Mouse (Mus musculus): Measurements from ENCODE around the gene Ghr.

Gene Ghr

DNA sequence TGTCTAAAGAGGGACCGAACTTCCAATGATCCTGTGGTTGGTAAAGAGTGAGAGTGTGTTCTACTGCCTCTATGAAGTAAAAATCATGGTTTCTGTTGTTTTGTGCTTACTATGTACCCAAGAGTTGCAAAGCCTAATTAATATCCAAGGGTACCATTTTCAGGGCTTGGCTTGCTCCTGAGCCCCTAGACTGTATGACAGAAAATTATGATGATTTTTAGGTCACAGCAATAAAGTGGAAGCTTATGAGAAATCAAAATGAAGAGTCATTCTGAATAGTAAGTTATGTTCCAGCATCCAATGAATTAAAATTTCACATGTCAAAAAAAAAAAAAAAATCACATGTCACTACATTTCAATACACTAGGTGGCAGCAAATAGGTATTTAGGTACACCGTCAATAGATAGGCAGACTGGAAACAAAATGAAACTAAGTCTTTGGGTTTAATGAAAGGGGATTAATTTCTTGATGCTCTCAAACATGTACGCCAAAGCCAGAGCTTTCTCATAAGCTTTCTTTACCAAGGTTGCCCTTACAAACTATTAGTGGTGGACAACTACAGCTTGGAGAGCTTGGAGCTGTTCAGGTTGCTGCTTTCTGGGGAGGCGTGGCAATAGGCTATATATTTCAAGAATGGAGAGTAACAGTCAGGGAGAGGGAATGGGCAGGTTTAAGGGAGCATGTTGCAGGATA lies 227.1 kb downstream of the Ghr start:
- no peak for DNase-seq

DNA sequence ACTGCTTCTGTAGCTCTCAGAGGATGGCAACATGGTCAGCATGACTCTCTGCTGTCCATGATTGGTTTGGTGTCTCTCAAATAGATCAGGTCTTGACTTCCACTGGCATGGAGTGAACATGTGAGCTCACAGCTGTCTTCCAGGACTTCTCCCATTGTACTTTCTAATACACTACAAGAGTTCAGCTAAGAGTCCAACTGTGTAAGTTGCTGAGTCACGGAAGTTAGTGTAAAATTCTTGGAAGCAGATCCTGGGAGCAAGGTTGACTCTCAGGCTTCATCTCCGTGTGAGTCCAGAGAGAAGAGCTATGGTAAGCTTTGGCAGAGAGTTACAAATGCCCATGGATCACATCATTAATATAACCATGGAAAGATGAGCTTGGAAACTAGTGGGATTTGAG lies 229.6 kb downstream of the Ghr start:
- DNase-seq = no peak

DNA sequence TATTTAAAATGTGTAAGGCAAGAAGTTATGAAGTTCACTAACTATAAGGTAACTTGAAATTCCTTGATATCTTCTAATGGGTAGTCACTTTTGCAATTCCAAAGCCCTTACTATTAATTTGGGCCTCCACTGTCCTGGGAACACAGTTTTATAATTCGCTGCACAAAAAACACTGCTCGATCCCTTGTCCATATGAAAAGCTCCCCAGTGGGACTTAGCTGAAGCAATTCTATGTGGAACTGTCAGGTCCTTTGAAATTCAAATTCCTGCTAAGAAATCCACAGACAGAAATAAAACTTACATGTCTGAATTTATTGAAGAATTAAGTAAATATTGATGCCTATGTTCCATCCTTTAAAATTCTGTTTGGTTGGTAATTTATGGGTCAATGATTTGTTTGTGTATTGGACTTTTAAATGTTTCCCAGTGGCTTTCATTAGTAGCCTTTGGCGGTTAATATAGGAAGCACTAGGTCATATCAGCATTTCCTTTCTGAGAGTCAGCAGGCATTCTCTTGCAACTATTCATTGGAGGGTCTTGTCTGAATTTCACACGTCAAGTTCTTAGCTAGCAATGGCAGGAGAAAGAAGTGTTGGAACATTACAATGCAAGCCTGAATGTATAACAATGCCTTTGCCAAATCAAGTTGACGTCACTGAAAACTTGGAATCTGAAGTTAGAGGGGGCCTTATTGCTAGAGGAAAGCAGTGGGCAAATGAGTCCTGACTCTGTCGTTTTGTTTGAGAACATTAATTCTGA lies 233.8 kb downstream of the Ghr start:
- DNase-seq = no peak

DNA sequence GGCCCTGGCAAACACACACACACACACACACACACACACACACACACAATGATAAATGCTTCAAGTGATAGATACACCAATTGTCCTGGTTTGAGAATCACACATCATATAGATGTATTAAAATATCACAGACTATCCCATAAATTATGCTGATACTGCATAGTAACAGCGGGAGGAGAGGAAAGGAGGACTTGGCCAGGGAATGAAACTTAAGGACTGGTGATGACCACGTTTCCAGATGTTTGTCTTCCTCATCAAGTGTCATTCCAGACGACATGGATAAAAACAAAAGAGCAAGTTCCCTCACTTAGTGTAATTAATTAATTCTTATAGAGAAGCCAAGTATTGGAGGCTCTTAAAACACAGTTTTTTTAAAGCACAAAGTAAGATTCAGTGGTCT lies 236.6 kb downstream of the Ghr start:
- no peak for DNase-seq

DNA sequence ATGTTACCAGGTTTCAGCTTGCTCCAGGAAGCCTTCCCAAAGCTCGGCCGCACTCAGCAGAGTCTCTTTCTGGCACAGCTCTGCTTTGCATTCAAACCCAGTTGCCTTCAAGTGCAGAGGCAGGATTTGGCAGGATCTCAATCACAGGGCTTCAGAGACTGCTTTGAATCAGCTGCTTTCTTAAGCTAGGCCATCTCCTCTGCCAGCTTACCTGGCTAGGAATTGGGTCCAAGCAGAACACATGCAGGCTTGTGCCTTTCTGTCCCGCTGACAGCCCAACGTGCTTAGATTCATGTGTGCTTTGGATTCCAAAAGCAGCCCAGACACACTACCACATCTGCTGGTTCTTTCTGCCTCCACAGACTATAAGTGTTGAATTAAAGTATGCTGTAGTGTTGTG lies 238.7 kb downstream of the Ghr start:
- DNase-seq = no peak

DNA sequence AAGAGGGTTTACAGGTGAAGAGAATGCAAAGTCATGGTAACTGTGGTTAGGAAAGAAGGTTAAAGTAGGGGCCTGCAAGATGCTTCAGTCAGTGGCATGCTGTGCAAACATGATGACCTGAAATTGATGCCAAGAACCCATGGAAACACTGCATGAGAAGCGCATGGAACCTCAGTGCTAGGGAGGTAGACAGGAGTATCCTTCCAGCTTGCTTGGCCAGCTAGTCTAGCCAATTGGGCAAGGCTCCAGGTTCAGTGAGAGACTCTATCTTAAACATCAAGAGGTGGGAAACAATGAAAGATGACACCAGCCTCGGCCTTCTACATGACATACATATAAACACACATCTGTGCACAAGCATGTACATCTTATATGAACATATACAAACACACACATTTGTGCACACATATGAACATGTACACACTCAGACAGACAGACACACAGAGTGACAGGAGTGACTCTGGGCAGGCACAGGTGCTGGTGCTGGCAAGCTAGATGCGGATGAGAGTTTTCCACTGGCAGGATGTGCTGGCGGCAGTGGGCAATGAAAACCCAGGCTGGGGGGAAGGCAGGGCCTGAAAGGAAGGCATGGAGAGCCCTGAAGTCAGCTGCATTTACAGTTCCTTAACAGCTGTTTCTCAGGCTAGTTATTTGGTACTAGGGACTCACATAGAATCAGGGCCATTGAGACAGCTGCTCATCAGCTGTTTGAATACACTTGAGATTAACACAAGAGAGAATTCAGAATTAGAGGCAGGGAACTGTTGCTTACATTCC lies 241.3 kb downstream of the Ghr start:
- DNase-seq = no peak

DNA sequence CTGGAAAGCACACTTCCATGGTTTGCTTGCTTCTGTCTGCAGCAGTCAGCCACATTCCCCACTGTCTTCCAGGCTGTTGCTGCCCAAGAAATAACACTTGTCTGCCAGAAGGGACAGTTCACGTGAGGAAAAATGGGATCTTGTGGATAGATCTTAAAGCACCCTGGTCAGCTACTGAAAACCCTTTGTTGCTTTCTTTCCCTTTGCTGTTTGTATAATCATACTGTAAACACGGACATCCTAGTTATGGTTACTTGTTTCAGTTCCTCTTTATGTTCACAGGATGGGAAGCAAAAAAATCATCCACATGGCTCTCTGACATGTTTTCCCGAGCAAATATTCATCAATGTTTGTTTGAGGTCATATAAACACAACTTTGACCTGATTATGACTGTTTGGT lies 243.4 kb downstream of the Ghr start:
- no peak for DNase-seq

DNA sequence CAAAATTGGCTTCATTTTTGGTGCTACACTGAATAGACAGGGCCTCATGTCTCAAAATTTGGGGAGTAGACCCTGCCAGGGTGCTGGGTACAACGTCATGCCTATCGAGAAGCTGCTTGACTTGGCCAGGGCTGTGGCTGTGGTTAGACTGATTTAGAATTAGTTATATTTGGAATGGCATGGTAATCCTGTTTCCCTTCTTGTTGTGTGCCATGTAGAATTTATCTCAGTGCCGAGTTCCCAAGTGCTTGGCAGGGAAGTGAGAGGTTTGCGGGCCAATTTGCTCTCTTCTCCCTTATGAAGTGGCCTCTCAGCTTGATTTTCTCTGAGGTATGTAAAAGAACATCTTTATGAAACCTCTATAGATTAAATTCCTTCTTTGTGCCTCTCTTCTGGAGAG lies 250.8 kb downstream of the Ghr start:
- DNase-seq = no peak

DNA sequence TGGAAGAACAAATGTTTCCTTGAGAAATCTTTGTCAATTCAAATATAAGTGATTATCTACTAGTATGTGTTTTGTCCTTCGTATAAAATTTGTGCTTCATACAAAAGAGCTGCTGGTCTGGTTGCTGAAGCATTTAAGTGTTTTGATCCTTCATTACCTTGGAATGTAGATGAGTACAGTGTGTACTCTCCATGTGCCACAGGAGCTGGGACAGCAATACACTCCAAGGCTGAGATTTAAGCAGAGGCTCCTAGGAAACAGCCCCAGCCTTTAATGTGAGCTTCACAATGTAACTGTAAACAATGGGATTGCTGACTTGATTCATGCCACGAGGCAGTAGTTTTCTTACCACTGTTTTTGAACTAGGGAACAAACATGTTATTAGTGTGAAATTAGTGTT lies 251.5 kb downstream of the Ghr start:
- no peak for DNase-seq

DNA sequence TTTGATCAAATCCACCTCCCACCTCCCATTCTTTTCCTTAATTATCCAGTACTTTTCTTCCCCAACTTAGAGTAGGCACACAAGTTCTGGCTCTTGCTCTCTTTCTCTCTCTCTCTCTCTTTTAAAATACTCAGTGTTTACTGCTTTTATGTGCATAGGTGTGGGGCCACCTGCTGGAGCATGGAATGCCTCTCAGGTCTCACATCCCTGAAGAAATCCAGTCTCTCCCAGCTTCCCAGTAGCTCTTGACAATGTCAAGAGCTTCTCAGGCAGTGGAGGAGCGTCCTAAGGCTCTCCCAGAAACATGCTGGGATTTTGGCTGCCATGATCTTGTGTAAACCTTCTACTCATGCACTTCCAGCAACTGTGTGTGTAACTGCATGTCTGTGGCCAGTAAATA lies 253.0 kb downstream of the Ghr start:
- no peak for DNase-seq

DNA sequence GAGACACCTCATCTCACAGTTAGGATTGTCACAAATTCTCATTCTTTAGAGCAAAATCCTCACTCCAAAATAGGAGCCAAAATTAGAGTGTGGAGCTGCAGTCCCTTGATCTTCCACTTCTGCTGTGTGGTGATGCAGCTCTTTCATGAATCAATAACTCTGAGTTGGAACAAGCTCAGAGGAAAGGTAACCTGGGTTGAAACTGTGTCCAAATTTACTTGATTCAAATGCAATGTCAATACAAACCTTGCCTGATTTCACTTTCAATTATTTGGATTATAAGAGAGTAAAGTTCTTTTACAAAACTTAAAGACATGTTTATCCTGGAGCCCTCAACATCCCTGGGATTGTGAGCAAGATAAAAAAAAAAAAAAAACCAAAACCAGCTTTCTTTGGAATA lies 260.3 kb downstream of the Ghr start:
- DNase-seq = no peak

DNA sequence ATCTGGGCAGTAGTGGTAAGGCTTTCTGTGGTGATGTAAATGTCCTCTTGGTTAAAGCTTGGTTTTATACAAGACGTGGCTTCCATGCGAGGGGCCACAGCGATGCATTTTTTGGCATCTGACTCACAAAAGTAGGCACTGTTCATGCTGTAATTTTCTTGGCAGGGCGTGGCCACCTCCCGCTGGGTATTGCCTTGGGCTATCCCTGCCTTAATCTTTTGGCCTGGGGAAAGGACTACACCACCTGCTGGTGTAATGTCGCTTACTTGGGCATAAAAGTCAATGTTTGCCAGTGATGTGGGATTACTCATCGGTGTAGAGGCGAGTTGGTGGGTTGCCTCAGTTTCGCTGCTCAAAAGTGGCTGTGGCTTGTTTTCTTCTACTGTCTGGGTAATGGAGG lies 263.4 kb downstream of the Ghr start:
- DNase-seq = no peak

DNA sequence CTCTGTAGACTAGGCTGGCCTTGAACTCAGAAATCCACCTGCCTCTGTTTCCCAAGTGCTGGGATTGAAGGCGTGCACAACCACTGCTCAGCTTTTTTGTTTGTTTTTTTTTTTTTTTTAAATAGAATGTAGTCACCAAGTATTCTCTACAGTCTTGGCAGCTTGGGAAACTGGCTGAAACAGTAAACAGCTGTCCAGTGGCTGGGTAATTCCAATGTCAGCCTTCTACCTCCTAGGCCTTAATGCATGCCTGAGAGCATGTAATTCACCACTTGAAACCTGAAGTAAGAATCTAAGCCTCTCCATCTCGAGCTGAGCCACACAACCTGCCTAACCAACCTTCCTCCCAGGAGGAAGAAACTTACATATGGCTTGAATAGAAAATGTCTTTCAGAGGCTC lies 266.7 kb downstream of the Ghr start:
- DNase-seq = no peak

DNA sequence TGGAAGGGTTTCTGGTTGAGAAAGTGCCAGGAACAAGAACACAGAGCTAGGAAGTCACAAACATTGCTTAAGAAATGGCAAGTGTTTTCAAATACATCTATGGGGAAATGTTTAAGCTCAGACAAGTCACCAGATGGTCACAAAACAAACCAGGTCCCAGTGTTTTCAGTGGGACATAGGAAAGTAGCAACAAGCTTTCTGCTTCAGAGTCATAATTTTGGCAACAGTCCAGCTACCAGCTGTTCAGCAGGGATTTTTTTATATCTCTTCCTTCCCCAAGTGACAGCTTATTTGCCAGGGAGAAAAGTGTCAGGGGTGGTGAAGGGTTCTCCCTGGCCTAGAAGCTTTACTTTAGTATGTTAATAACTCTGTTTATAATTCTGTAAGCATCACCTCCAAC lies 270.4 kb downstream of the Ghr start:
- DNase-seq = peak; percentile 29

DNA sequence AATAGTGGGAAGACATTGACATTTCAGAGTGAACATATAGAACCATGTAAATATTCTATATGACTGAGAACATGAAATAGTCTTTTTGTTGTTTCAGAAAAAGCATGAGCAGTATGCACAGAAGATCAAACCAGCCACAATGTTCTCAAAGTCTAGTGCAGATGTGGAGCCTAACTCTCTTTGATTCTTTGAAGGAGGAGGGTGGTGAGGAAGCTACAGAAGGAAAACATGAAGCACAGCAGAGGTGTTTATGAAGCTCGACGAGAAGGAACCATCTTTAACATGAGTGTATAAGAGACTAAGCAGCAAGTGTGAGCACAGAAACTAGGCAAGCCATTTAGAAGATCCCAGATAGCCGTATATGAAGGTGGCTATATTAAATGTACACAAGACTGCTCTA lies 273.4 kb downstream of the Ghr start:
- DNase-seq = no peak

DNA sequence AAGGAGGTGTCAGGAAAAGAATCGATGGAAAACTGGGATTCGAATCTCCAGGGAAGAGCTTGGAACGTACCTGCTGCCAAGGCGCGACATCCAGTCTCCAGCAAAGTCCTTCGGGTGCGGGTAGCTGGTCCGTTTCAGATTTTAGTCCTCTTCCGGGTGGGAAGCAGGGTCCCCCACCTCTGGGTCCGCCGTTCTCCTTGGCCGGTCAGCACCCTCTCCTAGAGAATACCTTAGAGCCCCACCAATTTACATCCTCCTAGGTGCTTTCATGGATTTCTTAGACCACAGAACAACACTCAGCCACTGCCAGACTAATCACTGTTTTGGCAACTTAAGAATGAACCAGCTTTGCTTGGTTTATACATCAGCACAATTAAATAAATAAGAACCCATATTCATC lies 279.9 kb downstream of the Ghr start, which contains the start of gene Ccdc152:
TSS of gene Ccdc152 (minus strand) at position 101 of the 400 bp plus-strand sequence.
- DNase-seq = no peak

DNA sequence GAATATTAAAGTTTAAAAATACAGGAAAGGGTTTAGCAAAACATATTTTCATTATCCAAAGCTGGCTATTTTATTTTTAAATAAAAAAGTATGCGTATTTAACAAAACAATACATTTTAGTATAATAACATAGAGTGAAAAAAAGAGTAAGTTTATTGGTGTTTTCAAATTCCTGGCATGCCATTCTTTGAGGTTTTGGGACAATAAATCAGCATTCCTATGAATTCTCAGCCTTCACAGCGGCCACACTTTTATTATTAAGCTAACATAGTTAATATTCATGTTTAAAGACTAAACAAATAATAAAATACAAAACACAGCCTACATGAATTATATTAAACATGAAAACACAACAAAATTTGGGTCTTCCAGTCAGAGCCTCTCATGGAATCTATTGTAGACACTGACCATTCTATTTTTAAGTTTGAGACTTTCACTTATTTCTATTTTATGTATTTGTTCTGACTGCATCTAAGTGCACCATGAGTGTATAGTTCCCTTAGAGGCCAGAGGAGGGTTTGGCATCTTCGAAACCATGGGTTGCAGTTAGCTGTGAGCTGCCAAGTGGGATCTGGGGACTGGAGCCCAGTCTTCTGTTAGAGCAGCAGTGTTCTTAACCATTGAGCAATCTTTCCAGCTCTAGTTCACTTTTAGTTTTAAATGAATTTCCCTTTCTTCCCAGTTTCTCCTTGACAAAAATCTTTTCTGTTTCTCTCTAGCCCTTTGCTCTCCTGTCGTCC lies 282.8 kb downstream of the Ghr start:
- no peak for DNase-seq

DNA sequence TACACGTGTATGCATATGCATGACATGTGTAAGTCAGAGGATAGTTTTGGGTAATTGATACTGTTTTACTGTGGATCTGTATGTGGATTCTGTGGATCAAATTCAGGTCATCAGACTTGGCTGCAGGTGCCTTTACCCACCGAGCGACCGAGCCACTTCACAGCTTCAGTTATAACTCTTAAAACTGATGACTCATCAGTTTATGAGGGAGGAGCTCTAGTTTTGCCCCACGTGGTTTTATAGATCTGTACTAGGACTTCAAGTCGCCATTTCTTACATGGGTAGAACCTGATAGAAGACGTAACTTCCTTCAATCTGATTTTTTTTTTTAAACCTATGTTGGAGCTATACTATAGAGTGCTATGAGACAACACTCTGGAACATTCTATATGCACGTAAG lies 285.7 kb downstream of the Ghr start:
- DNase-seq = no peak

DNA sequence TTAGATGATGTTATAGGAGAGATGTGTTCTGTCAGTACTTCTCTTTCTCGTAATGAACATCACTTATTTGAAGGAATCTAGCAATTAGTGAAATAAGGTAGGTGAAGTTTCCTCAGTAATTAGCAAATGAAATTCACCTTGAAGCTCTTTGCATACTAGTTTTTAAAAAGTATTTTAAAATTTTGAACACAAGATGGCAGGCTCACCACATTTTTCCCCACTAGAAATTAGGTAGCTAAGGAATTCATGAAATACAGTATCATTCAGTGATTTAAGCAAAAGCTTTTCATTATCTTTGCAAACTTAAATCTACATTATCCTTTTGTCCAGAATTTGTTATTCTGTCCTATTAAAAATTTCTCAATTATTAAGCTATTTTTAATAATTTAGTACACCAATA lies 287.3 kb downstream of the Ghr start:
- DNase-seq = no peak

DNA sequence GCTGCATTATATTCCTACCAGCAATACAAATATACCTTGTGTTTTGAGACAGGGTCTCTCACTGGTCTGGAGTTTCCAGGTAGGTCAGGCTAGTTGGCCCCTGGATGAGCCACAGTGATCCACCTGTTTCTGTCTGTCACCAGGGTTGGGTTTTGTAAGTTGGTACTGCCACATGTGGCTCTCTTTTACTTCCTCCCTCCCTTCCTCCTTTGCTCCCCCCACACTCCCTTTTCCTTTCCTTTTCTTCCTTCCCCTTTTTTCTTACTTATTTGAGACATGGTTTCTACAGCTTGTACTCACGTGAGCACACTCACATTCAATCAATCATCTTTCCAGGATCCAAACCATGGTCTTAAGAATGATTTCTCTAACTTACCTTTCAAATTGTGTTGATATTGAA lies 289.8 kb downstream of the Ghr start:
- no peak for DNase-seq

DNA sequence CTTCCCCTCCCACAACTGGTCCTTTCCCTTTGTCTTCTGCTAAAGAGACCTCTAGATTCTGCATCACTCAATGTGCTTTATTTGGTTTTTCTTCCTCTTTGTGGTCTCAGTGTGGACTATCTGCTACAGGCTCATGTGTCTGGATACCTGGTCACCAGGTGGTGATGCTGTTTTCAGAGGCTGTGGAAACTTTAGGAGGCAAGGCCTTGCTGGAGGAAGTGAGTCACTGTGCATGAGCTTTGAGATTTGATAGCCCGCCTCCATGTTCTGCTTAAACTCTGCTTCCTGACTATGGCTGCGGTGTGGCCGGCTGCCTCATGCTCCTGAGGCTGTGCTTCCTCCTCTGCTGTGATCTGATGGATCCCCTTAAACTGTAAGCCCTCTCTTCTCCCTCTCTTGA lies 292.9 kb downstream of the Ghr start:
- DNase-seq = no peak

DNA sequence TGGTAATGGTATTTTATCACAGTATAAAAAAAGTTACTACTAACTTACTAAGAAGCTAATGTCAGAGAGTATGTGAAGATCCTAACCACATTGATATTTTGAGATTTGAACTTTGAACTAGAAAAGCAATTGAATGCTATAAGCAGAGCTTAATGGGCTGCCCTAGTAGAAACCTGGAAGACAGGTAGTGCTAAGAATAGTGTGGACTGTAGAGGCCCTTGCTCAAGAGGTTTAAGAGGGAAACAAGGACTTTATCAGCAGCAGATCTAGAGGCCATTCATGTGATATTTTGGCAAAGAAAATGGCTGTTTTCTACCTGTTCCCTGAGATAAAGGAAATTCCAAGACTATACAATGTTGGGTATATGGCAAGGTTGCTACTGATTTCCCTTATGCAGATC lies 297.3 kb downstream of the Ghr start:
- no peak for DNase-seq

DNA sequence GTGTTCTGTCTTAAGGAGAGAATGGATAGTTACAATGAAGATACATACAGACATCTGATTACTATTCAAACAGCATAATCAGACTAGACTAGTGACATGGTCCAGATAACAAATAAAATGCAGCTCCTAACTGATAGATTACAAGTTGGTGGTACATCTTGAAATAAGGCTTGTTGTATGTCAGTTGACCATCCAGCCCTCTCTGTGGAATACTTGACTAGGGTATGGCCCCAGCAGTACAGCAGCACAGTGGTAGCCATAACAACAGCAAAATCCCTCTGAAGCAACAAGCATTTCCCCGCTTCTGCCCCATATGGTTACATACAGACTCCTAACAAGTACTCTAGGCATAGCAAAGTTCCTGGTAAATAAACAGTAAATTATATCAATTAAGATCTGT lies 301.6 kb downstream of the Ghr start:
- DNase-seq = no peak
